Mouse (Mus musculus): Measurements from ENCODE around the gene Armc9. TPM values are rescaled to one million over a fixed set of nuclear protein-coding genes. Genes with fewer than 3 reads are reported as not detected.

Gene Armc9
- total RNA-seq, 4 experiments from 2014 or later = 2.4 to 3.5 (median 2.9) TPM

GRCm38 (mm10) chr1:86174602-86175001 lies 20.0 kb downstream of the Armc9 start:
- DNase-seq (ENCODE audit: low spot score) = no peak

- no peak for DNase-seq (ENCODE audit: low spot score)
Observed at GRCm38 (mm10) chr1:86176066-86176465, 21.5 kb downstream of the Armc9 start.

- DNase-seq (ENCODE audit: low spot score) = peak; percentile 71
Observed at GRCm38 (mm10) chr1:86178462-86179253, 24.1 kb downstream of the Armc9 start.

DNA sequence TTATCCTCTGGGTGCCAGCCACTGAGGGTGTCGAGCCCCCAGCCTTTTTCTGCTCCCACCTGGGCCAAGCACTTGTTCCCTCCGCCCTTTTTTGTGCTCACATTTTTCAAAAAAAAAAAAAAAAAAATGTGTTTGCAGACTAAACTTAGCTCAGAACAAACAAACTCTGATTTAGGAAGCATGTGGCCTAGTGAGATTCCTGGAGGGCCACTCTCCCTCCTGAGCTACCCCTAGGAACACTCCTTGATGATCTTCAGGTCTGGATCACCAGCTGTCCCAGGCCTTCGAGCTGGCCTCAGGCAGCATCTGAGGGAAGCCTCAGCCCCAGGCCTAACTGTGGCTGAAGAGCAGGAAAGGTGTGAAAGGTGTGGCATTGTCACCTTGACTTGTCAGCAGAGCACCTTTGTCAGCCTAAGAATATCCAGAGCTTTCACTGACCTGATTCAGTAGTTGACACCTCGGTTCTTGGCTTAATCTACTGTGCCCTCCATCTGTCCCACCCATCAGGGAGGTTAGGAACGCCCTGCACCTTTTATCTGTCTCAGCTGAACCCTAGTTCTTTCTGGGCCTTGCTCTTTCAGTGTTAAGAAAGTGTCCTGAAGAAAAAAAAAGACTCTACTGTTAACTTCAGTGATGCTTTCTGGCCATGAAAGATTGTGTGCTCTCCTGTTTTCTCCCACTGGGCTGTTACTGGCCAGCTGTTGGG lies 27.6 kb downstream of the Armc9 start:
- DNase-seq (ENCODE audit: low spot score) = no peak

DNA sequence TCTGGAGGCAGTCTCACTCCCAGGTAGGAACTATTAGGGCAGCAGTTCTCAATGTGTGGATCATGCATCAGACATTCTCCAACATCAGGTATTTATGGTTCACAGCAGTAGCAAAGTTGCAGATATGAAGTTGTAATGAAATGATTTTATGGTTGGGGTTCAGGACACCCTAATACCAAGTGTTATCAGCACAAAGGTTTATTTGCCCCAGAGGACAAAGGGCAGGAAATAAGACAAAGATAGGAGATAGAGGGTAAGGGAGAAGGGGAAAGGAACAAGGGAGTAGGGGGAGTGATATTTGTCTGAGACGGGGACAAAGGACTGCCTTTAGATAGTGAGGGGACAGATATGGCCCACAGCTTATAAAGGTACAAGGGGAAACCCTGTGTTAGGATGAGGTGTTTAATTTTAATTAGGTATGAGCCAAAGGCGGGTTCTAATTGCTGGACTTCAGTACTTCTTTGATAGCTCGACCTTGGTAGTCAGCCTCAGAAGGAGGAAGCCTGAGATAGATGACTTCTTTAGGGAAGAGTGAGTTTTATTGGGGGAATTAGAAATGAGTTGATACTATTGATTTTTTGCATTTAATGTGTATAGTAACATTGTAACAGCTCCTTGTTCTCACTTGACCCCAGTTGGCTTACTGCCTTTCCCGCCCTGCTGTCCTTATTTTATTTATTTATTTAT lies 29.1 kb downstream of the Armc9 start:
- DNase-seq (ENCODE audit: low spot score) = no peak

GRCm38 (mm10) chr1:86186762-86187161 lies 32.2 kb downstream of the Armc9 start:
- DNase-seq (ENCODE audit: low spot score) = no peak

- no peak for DNase-seq (ENCODE audit: low spot score)
Observed at GRCm38 (mm10) chr1:86187856-86188255, 33.3 kb downstream of the Armc9 start.

DNA sequence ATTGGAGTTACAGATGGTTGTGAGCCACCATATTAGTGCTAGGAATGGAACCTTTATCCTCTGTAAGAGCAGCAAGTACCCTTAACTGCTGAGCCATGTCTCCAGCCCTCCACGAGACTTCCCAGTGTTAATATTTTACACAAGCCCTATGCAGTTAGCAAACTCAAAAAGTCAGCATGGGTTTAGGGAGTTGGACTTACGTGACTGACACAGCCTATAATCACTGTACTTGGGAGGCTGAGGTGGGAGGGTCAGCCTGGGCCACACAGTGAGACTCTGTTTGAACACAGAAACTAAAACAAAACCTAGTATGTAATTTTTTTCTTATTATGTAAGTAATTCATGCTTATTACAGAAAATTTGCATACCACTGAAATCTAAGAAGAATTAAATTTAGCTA lies 33.7 kb downstream of the Armc9 start:
- no peak for DNase-seq (ENCODE audit: low spot score)

- no peak for DNase-seq (ENCODE audit: low spot score)
Observed at GRCm38 (mm10) chr1:86189034-86189702, 34.6 kb downstream of the Armc9 start.

DNA sequence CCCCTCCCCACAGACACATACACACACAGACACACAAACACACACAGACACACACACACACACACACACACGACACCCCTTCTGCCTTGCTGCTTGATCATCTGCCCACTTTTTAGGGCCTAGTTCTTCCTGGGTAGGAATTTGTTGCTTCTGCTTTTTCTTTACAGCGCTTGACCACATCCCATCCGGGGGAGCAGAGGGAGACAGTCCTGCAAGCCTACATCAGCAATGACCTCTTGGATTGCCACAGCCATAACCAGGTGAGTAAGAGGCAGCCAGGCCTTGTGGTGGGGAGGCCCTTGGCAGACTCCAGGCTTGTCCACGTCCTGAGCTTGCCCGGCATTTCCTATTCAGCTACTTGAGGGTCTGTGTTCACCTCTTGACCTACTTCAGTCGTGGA lies 36.3 kb downstream of the Armc9 start:
- peak; percentile 4 for DNase-seq (ENCODE audit: low spot score)

GRCm38 (mm10) chr1:86194044-86194443 lies 39.5 kb downstream of the Armc9 start:
- DNase-seq (ENCODE audit: low spot score) = no peak

GRCm38 (mm10) chr1:86198276-86198675 lies 43.7 kb downstream of the Armc9 start:
- DNase-seq (ENCODE audit: low spot score) = no peak

DNA sequence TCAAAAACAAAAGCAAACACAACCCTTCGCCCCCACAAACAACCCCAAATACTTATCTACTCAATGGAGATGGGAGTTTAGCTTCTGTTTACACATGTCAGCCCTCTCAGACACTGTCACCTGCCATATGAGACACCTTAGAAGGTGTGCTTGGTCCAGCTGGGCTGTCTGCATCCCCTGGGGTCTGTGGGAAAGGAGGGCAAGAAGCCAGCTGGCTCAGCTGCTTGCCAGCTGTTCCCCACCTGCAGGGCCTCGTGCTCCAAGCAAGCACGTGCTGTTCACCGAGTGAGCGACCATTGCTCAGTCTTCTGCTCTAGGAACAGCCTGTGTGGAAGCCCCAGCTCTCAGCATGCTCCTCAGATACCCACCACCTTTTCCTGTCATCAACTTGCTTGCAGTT lies 44.4 kb downstream of the Armc9 start:
- DNase-seq (ENCODE audit: low spot score) = no peak

GRCm38 (mm10) chr1:86201312-86201711 lies 46.7 kb downstream of the Armc9 start:
- no peak for DNase-seq (ENCODE audit: low spot score)

GRCm38 (mm10) chr1:86202617-86203219 lies 48.1 kb downstream of the Armc9 start:
- DNase-seq (ENCODE audit: low spot score) = peak; percentile 5

- DNase-seq (ENCODE audit: low spot score) = no peak
Observed at GRCm38 (mm10) chr1:86210676-86211075, 56.1 kb downstream of the Armc9 start.

DNA sequence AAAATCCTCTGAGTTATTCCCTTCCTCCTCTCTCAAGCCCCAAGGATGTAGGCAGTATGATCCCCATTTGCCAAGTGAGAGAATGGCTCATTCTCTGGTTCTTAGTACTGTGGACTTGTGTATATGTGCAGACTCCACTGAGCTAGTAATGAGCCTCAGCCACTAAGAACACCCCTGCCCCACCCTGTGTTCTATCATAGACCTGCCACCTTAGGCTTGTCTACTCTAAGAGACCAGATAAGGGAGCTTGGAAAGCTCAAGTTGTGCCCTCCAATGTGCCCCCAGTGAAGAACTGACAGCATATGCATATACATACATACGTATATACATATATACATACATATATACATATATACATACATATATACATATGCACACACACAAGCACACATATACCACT lies 56.9 kb downstream of the Armc9 start:
- DNase-seq (ENCODE audit: low spot score) = no peak

DNA sequence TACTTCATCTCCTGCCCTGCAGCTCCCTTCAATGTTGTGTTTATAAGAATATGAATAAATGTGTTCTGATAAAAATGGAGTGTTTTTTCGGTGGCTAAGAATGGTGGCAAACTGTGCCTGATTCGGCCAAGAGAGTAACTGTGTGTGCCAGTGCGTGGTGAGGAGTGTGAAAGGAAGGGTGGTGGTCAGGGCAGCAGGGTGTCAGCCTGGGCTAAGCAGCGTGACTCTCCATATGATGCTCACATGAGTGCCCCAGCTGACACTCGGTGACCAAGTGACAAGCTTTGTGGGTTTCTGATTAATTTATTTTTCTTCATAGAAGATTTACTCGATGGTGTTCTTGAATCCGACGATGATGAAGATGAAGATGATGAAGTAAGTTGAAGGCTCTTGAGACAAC lies 58.2 kb downstream of the Armc9 start:
- DNase-seq (ENCODE audit: low spot score) = no peak

- peak; percentile 77 for DNase-seq (ENCODE audit: low spot score)
Observed at GRCm38 (mm10) chr1:86214158-86214557, 59.6 kb downstream of the Armc9 start.

GRCm38 (mm10) chr1:86215297-86215696 lies 60.7 kb downstream of the Armc9 start:
- no peak for DNase-seq (ENCODE audit: low spot score)

DNA sequence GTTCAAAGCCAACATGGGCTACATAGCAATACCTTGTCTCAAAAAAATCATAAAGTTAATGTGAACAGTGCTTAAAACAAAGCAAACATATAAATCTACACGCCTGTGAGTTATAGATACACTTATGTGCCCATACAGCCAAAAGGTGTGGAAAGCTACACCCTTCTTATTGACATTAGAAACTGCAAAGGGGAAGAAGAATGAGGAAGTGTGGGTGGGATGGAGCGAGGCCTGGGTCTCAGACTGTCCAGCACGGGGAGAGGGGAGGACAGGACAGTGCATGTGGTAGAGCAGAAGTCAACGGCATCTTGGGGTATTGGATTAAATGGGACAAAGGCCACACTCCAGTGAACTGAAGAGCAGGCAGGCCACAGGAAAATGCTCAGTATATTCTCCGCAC lies 61.8 kb downstream of the Armc9 start:
- no peak for DNase-seq (ENCODE audit: low spot score)

GRCm38 (mm10) chr1:86217976-86218375 lies 63.4 kb downstream of the Armc9 start:
- no peak for DNase-seq (ENCODE audit: low spot score)

Data from heart, adult 8-10 months (tissue).